Mouse (Mus musculus) C2C12 (cell line): Measurements from ENCODE around the gene Ube2ql1. TPM values are rescaled to one million over a fixed set of nuclear protein-coding genes. Genes with fewer than 3 reads are reported as not detected.

ENCODE experiments used
- H3K27me3 ChIP-seq: one replicate; pipeline ENCODE4 v1.6.1; 2011; ENCODE audit not compliant: control insufficient read depth, insufficient read depth, insufficient read length
- H3K36me3 ChIP-seq: one replicate; pipeline ENCODE4 v1.6.1; 2011; ENCODE audit not compliant: control insufficient read depth, insufficient read depth
- H3K4me3 ChIP-seq: one replicate; pipeline ENCODE4 v1.5.1; 2011; ENCODE audit warnings: mild to moderate bottlenecking, control low read depth; ENCODE audit not compliant: poor library complexity, insufficient read depth, severe bottlenecking
- H3K79me2 ChIP-seq: one replicate; pipeline ENCODE4 v1.6.1; 2011; ENCODE audit not compliant: control insufficient read depth, insufficient read depth
- H3K79me3 ChIP-seq: one replicate; pipeline ENCODE4 v1.6.1; 2011; ENCODE audit warnings: low read depth, control low read depth
- H3ac ChIP-seq: one replicate; pipeline ENCODE3; 2011; ENCODE audit warnings: low read depth; ENCODE audit not compliant: control insufficient read depth, insufficient read length
- CEBPB ChIP-seq: IDR thresholded peaks from one replicate; pipeline ENCODE4 v1.6.1; 2011; ENCODE audit warnings: low read depth, mild to moderate bottlenecking, control low read depth, moderate library complexity
- CTCF ChIP-seq: IDR thresholded peaks from one replicate; pipeline ENCODE4 v1.5.1; 2011; ENCODE audit not compliant: control insufficient read depth, insufficient read depth, insufficient read length
- FOSL1 ChIP-seq: IDR thresholded peaks from one replicate; pipeline ENCODE4 v1.8.0; 2011; ENCODE audit warnings: mild to moderate bottlenecking, low read length; ENCODE audit not compliant: poor library complexity, insufficient read depth, severe bottlenecking
- MAX ChIP-seq: IDR thresholded peaks from one replicate; pipeline ENCODE4 v1.6.1; 2011; ENCODE audit warnings: mild to moderate bottlenecking, control low read depth
- MYOD1 ChIP-seq: IDR thresholded peaks from one replicate; pipeline ENCODE4 v1.6.1; 2011; ENCODE audit warnings: low read depth; ENCODE audit not compliant: control insufficient read depth, insufficient read length
- MYOG ChIP-seq: IDR thresholded peaks from one replicate; pipeline ENCODE4 v1.6.1; 2011; ENCODE audit not compliant: control insufficient read depth, insufficient read length; ENCODE audit errors: extremely low read depth
- USF1 ChIP-seq: IDR thresholded peaks from one replicate; pipeline ENCODE4 v1.6.1; 2011; ENCODE audit warnings: low read depth, mild to moderate bottlenecking, control low read depth, moderate library complexity
- polyA plus RNA-seq: library from polyadenylated mRNA; unstranded; fragments of >200 nt; fragmentation: generic; extraction: Trizol; gene quantifications from one replicate; pipeline ENCODE4 v1.2.1, GENCODE M21; 2012; ENCODE audit warnings: missing spikeins

Gene Ube2ql1
- polyA plus RNA-seq, 1 experiment: 0.13 TPM

DNA sequence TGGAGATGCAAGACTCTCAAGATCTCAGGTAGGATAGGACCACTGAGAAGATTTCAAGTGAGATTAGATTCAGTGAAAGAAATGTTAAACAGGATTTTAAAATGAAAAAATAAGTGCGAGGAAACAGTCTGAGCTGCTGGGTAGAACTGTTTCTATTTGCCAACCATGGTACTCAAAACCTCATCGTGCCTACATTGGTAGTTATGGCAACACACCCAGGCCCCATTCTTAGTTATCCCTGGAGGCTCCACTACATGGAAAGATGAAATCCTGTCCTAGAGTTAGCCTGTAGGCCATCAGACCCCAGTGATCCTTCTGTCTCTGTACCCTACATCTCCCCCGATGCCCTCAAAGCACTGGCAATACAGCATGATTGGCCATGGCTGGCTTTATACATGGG, 14.3 kb downstream of the Ube2ql1 start:
- no peak overlapping the region for H3K4me3 ChIP-seq
- TF ChIP-seq MAX (no peak), CTCF (no peak), FOSL1 (no peak), CEBPB (no peak), USF1 (no peak), MYOG (no peak), MYOD1 (no peak)
- H3K79me2 ChIP-seq: no peaks in the 10 kb centered on the region
- no peaks in the 10 kb centered on the region for H3K27me3 ChIP-seq
- no peaks in the 10 kb centered on the region for H3K79me3 ChIP-seq
- no peaks in the 10 kb centered on the region for H3K36me3 ChIP-seq
- no peak overlapping the region for H3ac ChIP-seq

DNA sequence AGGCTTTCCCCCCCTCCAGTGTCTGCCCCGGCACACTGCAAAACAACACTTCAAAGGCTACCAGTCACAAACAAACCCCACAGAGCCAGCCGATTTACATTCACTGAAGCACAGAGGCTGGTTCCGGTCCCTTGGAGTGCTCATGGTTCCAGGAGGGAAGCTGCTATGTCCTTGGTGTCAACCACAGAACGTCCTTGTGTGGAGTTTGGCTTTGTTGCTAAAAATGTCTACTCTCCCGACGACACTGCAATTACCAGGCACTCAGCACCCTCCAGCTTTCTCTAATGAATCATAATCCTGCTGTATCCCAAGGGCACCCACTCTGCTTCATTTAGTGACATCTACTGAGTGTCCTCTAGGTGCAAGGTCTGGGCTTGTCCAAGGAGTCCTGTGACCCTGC, 18.5 kb downstream of the Ube2ql1 start:
- no peak overlapping the region for H3ac ChIP-seq
- H3K27me3 ChIP-seq: no peaks in the 10 kb centered on the region
- H3K79me3 ChIP-seq: no peaks in the 10 kb centered on the region
- no peaks in the 10 kb centered on the region for H3K36me3 ChIP-seq
- no peaks in the 10 kb centered on the region for H3K79me2 ChIP-seq
- TF ChIP-seq CTCF (no peak), CEBPB (no peak), MYOD1 (no peak), MYOG (no peak), FOSL1 (no peak), MAX (no peak), USF1 (no peak)
- H3K4me3 ChIP-seq: no peak overlapping the region

DNA sequence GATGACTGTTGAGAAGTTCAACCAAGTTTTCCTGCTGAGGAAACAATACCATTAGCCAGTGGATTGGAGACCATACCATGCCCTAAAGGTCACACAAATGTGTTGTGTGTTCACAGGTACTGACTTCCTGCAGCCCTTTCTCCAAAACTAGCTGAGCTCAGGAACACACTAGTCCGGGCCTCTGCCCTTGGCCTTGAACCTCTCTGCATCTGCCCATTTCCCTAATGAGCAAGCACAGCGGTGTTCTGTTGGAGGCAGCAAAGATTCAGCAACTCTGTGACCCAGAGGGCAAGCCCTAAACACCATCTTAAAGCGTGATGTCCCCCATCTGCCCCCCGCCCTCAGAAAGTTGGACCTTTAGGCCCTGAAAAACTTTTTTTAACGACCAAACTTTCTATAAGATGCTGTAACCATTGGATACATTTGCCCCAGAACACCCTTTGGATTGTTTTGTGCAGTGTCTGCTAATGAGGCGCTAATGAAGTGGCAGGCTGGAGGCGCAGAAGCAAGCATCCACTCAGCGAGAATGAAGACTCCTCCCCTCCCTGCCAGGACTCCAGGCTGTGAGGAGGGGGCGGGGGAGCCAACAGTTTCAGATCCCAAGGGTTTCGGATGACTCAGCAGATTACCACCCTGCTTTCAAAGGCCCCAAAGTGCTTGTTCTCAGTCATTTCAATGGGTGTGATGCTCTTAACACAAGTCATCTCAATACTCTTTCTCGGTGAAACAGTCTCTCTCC, 21.7 kb downstream of the Ube2ql1 start:
- Histone ChIP-seq H3ac (no peak overlapping the region), H3K27me3 (no peaks in the 10 kb centered on the region), H3K79me3 (no peaks in the 10 kb centered on the region), H3K4me3 (no peak overlapping the region), H3K79me2 (no peaks in the 10 kb centered on the region), H3K36me3 (no peaks in the 10 kb centered on the region)
- no peak for TF ChIP-seq MYOD1
- TF ChIP-seq CEBPB: no peak
- no peak for TF ChIP-seq USF1
- TF ChIP-seq MYOG: no peak
- TF ChIP-seq FOSL1: no peak
- TF ChIP-seq CTCF: no peak
- no peak for TF ChIP-seq MAX

DNA sequence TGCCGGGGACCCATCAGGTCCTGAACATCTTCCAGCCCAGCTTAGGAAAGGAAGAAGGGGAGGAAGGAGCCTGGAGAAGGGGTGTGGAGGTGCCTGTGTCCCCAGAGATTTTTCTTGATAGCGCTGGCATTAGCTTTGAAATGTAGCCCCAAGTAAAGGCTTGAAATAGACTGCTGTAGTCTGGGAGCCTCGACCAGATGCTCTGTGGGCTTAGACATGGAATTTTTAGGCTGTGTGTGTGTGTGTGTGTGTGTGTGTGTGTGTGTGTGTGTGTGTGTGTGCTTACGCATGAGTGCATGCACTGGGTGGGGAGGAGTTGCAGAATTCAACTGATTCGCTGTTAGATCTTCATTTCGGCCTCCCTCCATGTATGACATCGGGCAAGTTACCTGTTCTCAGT, 31.5 kb downstream of the Ube2ql1 start:
- Histone ChIP-seq H3K79me2 (no peaks in the 10 kb centered on the region), H3K27me3 (peaks cover 11% of the 10 kb centered on the region), H3K4me3 (no peak overlapping the region), H3ac (no peak overlapping the region), H3K36me3 (no peaks in the 10 kb centered on the region), H3K79me3 (no peaks in the 10 kb centered on the region)
- no peak for TF ChIP-seq CTCF
- TF ChIP-seq MAX: no peak
- no peak for TF ChIP-seq CEBPB
- no peak for TF ChIP-seq USF1
- TF ChIP-seq FOSL1: no peak
- TF ChIP-seq MYOG: no peak
- TF ChIP-seq MYOD1: no peak

DNA sequence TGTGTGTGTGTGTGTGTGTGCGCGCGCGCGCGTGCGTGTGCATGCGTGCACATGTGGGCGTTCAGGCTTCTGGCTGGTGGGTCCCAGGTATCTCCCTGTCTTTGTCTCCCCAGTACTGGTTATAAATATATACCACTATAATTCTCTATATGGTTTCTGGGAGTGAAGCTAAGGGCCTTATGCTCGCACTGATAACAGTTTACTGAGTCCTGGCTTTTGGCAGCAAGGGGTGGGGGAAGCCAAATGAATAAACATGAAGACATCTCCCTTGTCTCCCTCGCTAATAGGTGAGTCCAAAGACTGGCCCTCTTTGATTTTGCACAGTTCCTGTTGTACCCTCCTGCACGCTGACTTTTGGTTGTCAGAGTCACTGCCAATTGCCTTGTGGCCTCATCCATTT, 32.2 kb downstream of the Ube2ql1 start:
- TF ChIP-seq MYOD1: no peak
- no peak for TF ChIP-seq FOSL1
- peaks cover 12% of the 10 kb centered on the region for H3K27me3 ChIP-seq
- no peaks in the 10 kb centered on the region for H3K79me3 ChIP-seq
- no peaks in the 10 kb centered on the region for H3K79me2 ChIP-seq
- no peak overlapping the region for H3K4me3 ChIP-seq
- no peak overlapping the region for H3ac ChIP-seq
- no peaks in the 10 kb centered on the region for H3K36me3 ChIP-seq

DNA sequence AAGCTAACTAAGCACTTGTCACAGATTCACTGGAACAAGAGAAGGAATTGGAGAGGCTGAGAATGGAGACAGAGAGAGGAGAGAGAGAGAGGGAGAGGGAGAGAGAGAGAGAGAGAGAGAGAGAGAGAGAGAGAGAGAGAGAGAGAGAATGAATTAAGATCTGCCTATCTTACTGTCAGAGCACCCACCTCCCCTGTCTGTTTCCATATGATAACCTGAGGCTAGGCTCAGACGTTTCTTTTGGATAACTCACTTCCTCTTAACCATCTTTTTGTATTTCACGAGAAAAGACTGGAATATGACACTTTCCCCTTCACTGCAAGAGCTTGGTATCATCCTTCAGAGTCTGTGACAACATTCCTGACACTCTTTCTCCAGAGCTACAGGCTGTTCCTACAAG, 32.8 kb downstream of the Ube2ql1 start:
- no peaks in the 10 kb centered on the region for H3K79me3 ChIP-seq
- H3K4me3 ChIP-seq: no peak overlapping the region
- no peaks in the 10 kb centered on the region for H3K36me3 ChIP-seq
- H3ac ChIP-seq: no peak overlapping the region
- H3K79me2 ChIP-seq: no peaks in the 10 kb centered on the region
- no peak for TF ChIP-seq MYOD1
- TF ChIP-seq MAX: no peak
- no peak for TF ChIP-seq USF1
- no peak for TF ChIP-seq CEBPB
- TF ChIP-seq CTCF: no peak
- TF ChIP-seq FOSL1: no peak
- no peak for TF ChIP-seq MYOG
- H3K27me3 ChIP-seq: peaks cover 12% of the 10 kb centered on the region
